Mouse (Mus musculus) naive thymus-derived CD4-positive, alpha-beta T cell, adult 2 months (primary cell): ENCODE data around the gene Jmjd6.
A peak's percentile ranks its signal among the peaks of the same experiment; 100 is the strongest.

Experiments
- DNase-seq: peaks from one replicate; pipeline ENCODE4 v3.0.0-alpha.2; 2011; ENCODE audit warnings: low read depth

Gene Jmjd6

GRCm38 (mm10) chr11:116843261-116844233 is at the start of gene Jmjd6, which contains the start of gene Mettl23:
Gene Jmjd6, minus strand, starts transcription at chr11:116843449.
Gene Mettl23, plus strand, starts transcription at chr11:116843278.
- peak; percentile 96 for DNase-seq

- DNase-seq: no peak
Measured at GRCm38 (mm10) chr11:116887136-116887535, 43.9 kb upstream of the Jmjd6 start.

- peak; percentile 89 for DNase-seq
Measured at GRCm38 (mm10) chr11:116885275-116886151, 42.3 kb upstream of the Jmjd6 start.

GRCm38 (mm10) chr11:116884061-116884460 is 40.8 kb upstream of the Jmjd6 start:
- DNase-seq: no peak

GRCm38 (mm10) chr11:116882446-116882845 is 39.2 kb upstream of the Jmjd6 start:
- DNase-seq: no peak

DNA sequence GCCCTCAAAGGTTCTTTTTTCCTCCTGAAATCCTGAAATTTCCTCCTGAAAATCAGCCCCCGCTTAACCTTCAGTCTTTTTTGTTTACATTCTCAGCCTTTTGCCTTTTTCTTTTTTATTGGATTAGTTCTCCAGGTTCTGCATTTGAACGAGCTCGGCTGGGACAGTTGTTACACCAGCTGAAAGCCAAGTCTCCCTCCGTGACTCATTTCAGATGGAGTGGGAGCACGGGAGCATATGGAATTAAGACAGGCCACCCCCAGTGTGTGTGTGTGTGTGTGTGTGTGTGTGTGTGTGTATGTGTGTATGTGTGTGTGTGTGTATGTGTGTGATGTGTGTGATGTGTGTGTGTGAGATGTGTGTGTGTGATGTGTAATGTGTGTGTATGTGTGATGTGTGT is 38.2 kb upstream of the Jmjd6 start:
- DNase-seq: no peak

- no peak for DNase-seq
Measured at GRCm38 (mm10) chr11:116880839-116881238, 37.6 kb upstream of the Jmjd6 start.

GRCm38 (mm10) chr11:116878454-116878853 is 35.2 kb upstream of the Jmjd6 start:
- no peak for DNase-seq

DNA sequence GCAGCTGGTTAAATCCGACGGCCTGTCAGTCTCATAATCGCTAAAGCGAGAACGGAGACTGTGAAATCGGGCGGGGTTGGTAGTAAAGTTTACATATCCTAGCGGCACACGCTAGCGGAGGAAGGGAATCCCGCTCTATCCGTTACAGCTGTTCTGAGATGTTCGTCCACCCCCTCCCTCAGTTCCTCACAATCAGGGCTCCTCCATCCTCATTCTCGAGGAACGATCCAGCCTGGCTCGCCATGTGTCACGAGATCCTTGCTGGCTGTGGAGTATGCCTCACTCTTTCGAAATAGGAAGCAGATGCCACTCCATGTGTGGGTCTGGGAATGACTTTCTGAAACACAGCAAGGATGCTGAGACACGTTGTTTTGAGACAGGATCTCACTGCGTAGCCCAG is 30.7 kb upstream of the Jmjd6 start:
- DNase-seq: no peak

DNA sequence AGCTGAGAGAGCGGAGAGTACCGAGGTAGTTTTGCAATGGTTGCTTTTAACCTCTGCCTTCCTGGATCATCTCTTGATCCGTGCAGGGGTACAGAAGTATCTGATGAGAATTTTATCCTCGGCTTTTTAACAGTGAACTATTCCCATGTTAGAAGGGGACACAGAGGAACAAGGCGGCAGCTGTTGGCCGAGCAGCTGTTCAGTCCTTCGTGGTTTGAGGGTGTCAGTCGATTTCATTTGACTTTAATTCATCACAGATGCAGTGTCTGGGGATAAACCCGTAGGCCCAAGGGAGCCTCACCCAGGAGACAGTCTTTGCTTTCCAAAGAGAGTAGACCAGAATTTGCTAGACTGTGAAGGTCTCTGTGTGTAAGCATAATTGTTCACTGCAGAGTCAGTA is 28.3 kb upstream of the Jmjd6 start:
- no peak for DNase-seq

- no peak for DNase-seq
Measured at GRCm38 (mm10) chr11:116869641-116870040, 26.4 kb upstream of the Jmjd6 start.

DNA sequence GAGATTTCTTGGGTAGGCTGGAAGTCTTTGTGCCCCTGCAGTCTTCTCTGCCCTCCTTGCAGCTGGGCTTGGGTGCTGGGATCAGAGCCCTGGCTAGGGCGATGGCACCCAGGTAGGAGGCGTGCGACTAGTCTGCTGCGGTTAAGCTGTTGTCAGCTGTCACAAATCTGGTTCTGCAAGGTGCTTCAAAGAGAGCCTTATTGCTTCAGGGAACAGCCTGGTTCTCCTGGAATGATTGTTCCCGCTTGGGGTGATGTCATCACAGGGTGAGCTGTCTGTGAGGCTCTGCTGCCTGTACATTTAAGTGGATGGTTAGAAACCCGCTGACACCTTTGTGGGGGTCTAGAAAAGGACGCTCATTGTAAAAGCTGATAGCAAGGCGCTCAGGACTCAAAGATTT is 26.0 kb upstream of the Jmjd6 start:
- DNase-seq: no peak

- no peak for DNase-seq
Measured at GRCm38 (mm10) chr11:116868129-116868528, 24.9 kb upstream of the Jmjd6 start.

- no peak for DNase-seq
Measured at GRCm38 (mm10) chr11:116865945-116866585, 22.8 kb upstream of the Jmjd6 start.

DNA sequence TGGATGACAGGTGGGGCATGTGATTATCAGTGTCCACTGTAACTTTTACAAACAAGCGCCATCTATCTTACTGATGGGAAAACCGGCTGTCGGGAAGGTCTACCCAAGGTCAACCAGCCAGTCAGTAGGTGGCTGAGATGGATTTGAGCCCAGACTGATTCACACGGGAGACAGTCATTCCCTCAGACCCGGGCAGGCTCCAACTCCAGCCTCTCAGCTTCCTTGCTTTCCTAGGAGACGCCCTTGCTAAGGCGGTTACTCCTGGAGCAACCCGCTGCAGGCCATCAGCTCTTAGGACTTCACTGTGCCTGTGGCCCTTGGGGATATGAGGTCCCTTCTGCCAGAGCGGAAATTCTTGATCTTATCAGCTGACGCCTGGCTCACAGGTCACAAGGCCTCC is 21.2 kb upstream of the Jmjd6 start:
- DNase-seq: no peak

DNA sequence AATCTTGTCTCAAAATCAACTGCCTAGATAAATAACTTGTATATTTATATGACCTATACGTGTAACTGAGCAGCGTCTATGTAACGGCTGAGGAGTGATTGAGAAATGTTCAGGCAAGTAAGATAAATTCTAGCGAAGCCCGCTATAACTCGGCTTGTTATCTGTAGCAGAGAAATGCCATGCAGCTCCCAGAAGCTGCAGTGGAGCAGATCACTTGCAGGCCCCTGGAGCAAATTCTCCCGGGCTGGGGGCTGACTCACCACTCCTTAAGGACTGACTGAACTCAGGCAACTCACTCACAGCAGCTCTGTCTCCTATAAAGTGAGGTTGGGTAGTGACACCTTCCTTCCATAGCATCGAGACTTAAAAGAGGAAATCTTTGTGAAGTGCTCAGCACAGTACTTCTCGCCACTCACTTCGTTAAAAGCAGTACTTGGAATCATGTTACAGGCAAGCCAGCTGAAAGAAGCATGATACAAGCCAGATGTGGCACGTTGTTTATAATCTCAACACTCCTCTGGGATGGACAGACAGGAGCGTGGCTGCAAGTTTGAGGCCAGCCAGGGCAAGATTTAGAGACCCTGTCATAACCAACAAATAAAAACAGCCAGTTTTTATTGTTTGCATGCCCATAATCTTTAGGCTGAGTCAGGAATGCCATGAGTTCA is 14.1 kb upstream of the Jmjd6 start:
- DNase-seq: no peak

GRCm38 (mm10) chr11:116854279-116854678 is 11.0 kb upstream of the Jmjd6 start:
- no peak for DNase-seq

GRCm38 (mm10) chr11:116853512-116853928 is 10.3 kb upstream of the Jmjd6 start:
- peak; percentile 96 for DNase-seq

GRCm38 (mm10) chr11:116852891-116853511 is 9.8 kb upstream of the Jmjd6 start, which contains the start of gene Srsf2:
Gene Srsf2, minus strand, starts transcription at chr11:116853094.
- peak; percentile 98 for DNase-seq

DNA sequence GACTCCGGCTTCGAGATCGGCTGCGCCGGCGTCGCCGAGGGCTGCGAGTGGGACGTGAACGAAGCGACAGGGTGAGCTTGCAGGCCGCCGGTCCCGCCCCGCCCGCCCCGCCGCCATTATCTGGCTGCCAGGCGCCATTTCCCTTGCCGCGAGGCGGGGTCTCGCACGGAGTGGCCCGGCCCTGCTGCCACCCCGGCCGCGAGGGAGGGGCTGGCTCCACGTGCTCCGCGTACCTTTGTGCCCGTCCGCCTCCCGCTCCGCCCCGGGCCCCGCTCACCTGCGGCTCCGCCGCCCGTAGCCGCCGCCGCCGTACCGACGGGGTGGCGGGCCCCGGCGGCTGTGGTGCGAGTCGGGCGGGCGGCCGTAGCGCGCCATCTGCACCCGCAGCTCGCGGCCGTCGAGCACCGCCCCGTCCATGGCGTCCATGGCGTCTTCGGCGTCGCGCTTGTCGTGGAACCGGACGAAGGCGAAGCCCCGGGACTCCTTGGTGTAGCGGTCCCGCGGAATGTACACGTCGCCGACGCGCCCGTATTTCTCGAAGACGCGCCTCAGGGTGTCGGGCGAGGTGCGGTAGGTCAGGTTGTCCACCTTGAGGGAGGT is 9.1 kb upstream of the Jmjd6 start, which contains the start of gene Mfsd11:
TSS of gene Mfsd11 (plus strand) at position 150 of the 600 bp plus-strand sequence.
- peak; percentile 88 for DNase-seq
